Mouse (Mus musculus) hindbrain, embryonic 12.5 days (tissue): ENCODE measurements at regions not wholly inside any gene's neighbourhood (a gene's known extent, or its start where the extent isn't known, plus 50 kb on each side); places are given as distances from the start of the nearest gene placed in this dataset.
"Not testable (repeated sequence)": the region's sequence is repeated elsewhere in the genome, so short reads cannot be mapped to it uniquely, and the experiment has no call there.

Source experiments
- ATAC-seq: fragments of 200-750 bp; cut with Nextera tagmentation; 2 replicates; pipeline ENCODE4 v1.8.0; 2017; ENCODE audit warnings: moderate TSS enrichment; ENCODE audit not compliant: low FRiP score
- H3K27ac ChIP-seq: fragments of 300-500 bp; sonication (generic); 2 replicates; pipeline ENCODE4 v1.5.1; 2016; ENCODE audit warnings: mild to moderate bottlenecking
- H3K27me3 ChIP-seq: fragments of 300-500 bp; sonication (generic); 2 replicates; pipeline ENCODE4 v1.6.1; 2016; ENCODE audit warnings: mild to moderate bottlenecking
- H3K36me3 ChIP-seq: fragments of 300-500 bp; sonication (generic); 2 replicates; pipeline ENCODE4 v1.6.1; 2016; ENCODE audit warnings: mild to moderate bottlenecking
- H3K4me1 ChIP-seq: fragments of 300-500 bp; sonication (generic); 2 replicates; pipeline ENCODE4 v1.6.1; 2016
- H3K4me2 ChIP-seq: fragments of 300-500 bp; sonication (generic); replicated peaks from 2 replicates; pipeline ENCODE4 v1.6.1; 2016; ENCODE audit warnings: mild to moderate bottlenecking
- H3K4me3 ChIP-seq: fragments of 300-500 bp; sonication (generic); 2 replicates; pipeline ENCODE4 v1.5.1; 2016; ENCODE audit warnings: mild to moderate bottlenecking
- H3K9ac ChIP-seq: fragments of 300-500 bp; sonication (generic); 2 replicates; pipeline ENCODE4 v1.6.1; 2016; ENCODE audit warnings: mild to moderate bottlenecking, moderate library complexity
- H3K9me3 ChIP-seq: fragments of 300-500 bp; sonication (generic); replicated peaks from 2 replicates; pipeline ENCODE4 v1.6.1; 2016; ENCODE audit warnings: mild to moderate bottlenecking
- WGBS: fragments of 180-500 bp; shearing (Covaris S2); methylation state at CpG from one replicate; pipeline ENCODE4 v1.1.7; 2016; 5-methylcytosine and 5-hydroxymethylcytosine counted together

DNA sequence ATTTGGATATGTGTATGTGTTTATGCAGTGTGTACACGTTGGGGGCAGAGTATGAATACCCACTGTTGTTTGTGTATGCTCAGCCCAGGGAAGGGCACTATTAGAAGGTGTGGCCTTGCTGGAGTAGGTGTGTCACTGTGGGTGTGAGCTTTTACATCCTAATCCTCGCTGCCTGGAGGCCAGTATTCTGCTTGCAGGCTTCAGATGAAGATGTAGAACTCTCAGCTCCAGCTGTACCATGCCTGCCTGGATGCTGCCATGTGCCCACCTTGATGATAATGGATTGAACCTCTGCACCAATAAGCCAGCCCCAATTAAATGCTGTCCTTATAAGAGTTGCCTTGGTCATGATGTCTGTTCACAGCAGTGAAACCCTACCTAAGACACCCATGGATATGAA is 155.4 kb downstream of the Enc1 start:
- H3K9me3 ChIP-seq, H3K4me3 ChIP-seq, H3K9ac ChIP-seq, H3K27ac ChIP-seq, H3K27me3 ChIP-seq, ATAC-seq, H3K36me3 ChIP-seq, H3K4me2 ChIP-seq, H3K4me1 ChIP-seq: not testable (repeated sequence)
- WGBS: 84% methylated on average over 2 of the region's 2 CpGs

DNA sequence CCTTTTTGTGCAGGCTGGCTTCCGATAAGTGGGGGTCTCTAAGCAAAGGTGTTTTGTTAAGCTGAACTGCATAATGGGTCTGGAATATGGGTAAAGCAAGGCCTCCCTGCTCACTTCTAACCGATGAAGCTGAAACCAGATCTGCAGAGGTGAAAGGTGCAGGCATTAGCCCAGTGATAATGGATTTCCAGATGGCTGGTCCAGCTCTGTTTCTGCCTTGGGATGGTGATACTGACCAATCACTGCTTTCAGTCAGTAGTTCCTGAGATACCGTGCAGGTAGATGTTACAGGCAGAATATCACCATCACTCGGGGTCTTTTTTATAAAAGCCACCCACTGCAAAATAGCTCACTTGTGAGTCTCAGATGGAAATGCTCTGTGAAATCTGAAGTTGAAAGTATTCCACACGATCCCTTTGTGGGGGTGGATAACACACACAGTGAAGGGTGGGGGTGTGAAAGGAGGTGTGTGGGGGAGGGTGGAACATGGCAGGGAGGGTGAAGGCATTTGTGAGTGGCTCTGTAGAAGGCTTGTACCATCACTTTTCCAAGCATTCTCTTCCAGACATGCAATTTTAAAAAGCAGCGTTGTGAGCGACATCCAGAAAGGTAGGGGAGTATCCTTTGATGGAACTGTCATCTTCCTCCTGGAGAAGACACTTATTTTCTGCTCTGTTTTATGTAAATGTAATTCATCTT is 154.0 kb downstream of the Enc1 start:
- no peak overlapping the region for H3K4me3 ChIP-seq
- no peaks in the 10 kb centered on the region for H3K27me3 ChIP-seq
- H3K9me3 ChIP-seq: no peaks in the 10 kb centered on the region
- no peak overlapping the region for H3K27ac ChIP-seq
- H3K4me2 ChIP-seq: no peak overlapping the region
- 74% methylated on average over 7 of the region's 7 CpGs for WGBS
- no peaks in the 10 kb centered on the region for H3K36me3 ChIP-seq
- H3K4me1 ChIP-seq: peaks cover 5% of the 10 kb centered on the region
- H3K9ac ChIP-seq: no peak overlapping the region
- no peak for ATAC-seq

DNA sequence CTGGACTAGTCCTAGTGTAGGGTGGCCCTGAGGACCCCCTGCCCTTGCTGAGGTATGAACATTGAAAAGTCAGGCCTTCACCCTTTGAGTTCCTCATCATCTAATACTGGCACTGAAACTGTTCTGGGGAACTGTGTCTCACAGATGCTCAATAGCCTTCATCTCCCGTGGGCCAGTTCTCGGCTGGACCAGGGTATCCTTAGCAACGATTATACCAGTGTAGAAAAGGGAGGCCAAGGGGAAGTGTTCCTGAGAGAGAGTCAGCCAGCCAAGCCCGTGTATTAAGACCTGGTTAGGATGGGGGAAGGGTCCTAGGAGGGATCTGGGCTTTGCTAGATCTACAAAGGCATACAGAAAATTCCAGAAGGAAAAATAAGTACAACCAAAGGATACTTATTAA is 153.2 kb downstream of the Enc1 start:
- Histone ChIP-seq H3K4me2 (no peak overlapping the region), H3K27ac (no peak overlapping the region), H3K4me1 (peaks cover 5% of the 10 kb centered on the region), H3K4me3 (no peak overlapping the region), H3K27me3 (no peaks in the 10 kb centered on the region), H3K9ac (no peak overlapping the region), H3K36me3 (no peaks in the 10 kb centered on the region), H3K9me3 (no peaks in the 10 kb centered on the region)
- 58% methylated on average over 4 of the region's 4 CpGs for WGBS
- ATAC-seq: no peak

DNA sequence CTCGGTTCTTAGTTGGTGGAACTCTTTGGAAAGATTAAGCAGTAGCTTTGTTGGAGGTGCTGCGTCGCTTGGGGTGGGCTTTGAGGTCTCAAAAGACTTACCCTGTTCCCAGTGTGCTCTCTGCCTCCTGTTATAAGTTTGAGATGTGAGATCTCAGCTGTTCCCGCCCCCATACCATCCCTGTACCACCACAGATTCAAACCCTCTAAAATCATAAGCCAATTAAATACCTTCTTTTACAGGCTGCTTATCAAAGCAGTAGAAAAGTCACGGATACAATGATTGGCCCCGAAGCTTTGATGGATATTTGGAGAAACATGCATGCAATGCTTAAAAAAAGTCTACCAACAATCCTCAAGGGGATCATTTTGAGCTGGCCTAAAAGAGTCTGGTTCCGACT is 152.6 kb downstream of the Enc1 start:
- no peaks in the 10 kb centered on the region for H3K9me3 ChIP-seq
- no peaks in the 10 kb centered on the region for H3K27me3 ChIP-seq
- no peak overlapping the region for H3K9ac ChIP-seq
- H3K4me2 ChIP-seq: no peak overlapping the region
- no peaks in the 10 kb centered on the region for H3K36me3 ChIP-seq
- peaks cover 5% of the 10 kb centered on the region for H3K4me1 ChIP-seq
- WGBS: 93% methylated on average over 7 of the region's 7 CpGs
- no peak overlapping the region for H3K27ac ChIP-seq
- no peak for ATAC-seq
- no peak overlapping the region for H3K4me3 ChIP-seq

DNA sequence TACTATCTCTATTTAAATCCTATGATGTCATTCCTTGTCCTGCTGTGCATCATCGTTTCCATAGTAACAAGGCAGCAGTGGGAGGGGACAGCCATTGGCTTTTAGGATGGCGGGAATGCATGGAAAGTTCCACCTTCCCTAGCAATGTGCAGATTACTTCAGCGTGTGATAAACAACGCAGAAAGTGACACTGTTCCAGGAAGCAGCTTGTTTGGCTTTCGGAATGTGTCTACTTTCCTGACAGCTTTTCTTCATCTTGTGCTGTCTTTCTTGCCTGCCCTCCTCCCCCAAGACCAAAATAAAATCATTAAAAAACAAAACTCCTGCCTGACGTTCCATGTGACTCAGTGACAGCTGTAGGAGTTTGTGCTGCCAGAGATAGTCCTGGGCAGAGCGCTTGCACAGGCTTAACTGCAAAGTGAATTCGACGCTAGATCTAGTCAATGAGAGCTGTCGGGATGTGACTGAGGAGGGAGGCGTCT is 149.6 kb downstream of the Enc1 start:
- H3K4me1 ChIP-seq: peaks cover 5% of the 10 kb centered on the region
- WGBS: 19% methylated on average over 11 of the region's 11 CpGs
- no peak overlapping the region for H3K9ac ChIP-seq
- H3K4me2 ChIP-seq: peak overlapping the region; percentile 34
- peak; percentile 56; the same call in 1 of the 2 replicates for ATAC-seq
- H3K36me3 ChIP-seq: no peaks in the 10 kb centered on the region
- H3K4me3 ChIP-seq: no peak overlapping the region
- no peaks in the 10 kb centered on the region for H3K27me3 ChIP-seq
- H3K9me3 ChIP-seq: no peaks in the 10 kb centered on the region
- H3K27ac ChIP-seq: no peak overlapping the region

DNA sequence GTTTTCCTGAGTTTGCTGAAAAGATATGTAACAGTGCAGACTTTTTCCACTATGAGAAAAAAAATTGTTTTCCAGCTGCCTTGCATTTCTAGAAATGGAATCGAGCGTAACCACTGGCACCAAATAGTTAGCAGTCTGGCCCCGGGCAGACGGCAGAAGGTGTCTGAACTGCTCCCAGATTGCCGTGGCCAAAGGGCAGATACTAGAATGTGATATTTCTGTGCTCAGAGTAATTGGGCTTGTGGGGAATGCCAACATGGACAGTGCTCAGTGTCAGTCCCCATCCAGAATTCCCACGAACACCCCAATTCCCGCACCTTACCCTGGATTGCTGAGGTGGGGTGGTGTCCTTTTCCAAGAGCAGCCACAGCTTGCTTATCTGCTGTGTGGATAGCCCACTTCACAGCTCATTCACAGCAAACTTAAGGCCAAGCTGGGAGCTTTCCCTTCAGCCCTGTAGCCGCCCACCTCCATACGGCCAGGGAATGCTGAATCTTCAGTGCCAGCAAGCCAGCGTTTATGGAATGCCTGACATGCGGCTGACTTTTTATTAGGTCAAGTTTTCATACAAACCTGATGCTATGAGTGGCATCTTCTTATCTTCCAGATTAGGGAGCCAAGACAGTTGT is 148.1 kb downstream of the Enc1 start:
- 75% methylated on average over 11 of the region's 11 CpGs for WGBS
- ATAC-seq: no peak
- H3K27me3 ChIP-seq: no peaks in the 10 kb centered on the region

DNA sequence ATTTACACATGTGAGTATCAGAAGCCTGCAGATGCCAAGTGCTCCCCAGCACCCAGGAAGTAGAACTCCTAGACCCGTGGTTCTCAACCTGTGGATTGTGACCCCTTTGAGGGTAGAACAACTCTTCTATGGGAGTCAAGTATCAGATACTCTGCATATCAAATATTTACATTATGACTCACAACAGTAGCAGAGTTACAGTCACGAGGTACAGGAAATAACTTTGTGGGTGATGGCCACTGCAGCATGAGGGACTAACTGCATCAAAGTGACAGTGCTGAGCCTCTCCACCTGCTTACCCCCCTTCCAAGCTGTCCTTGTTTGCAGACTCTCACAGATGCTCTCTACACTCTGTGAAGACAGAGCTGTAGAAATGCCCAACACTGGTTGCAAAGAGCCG is 145.6 kb downstream of the Enc1 start:
- Histone ChIP-seq H3K4me3 (no peak overlapping the region), H3K9me3 (no peaks in the 10 kb centered on the region), H3K9ac (no peak overlapping the region), H3K4me2 (no peak overlapping the region), H3K4me1 (peaks cover 9% of the 10 kb centered on the region), H3K27ac (no peak overlapping the region), H3K27me3 (no peaks in the 10 kb centered on the region), H3K36me3 (no peaks in the 10 kb centered on the region)
- ATAC-seq: no peak
- 77% methylated on average over 3 of the region's 3 CpGs for WGBS

More for the DNA sequence above, 148.1 kb downstream of the Enc1 start:
- Histone ChIP-seq H3K4me1 (peaks cover 9% of the 10 kb centered on the region), H3K27ac (no peak overlapping the region), H3K36me3 (no peaks in the 10 kb centered on the region), H3K4me3 (no peak overlapping the region), H3K4me2 (no peak overlapping the region), H3K9ac (no peak overlapping the region), H3K9me3 (no peaks in the 10 kb centered on the region)

DNA sequence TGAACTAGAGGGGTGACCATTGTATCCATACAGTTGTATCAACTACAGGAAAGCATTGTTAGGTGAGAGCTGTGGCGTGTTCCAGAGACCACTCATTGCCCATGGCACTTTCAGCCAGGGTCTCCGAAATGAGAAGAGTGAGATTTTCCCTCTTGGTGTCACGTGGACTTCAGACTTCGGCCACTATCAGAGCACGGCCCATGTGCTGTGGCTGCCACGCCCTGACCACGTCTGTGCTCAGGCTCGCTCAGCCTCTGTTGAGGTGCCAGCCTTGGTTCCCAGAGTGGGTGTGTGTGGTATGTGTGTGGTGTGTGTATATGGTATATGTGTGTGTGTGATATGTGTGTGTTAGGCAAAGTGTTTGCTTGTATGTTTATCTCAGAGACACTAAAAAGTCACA is 144.6 kb downstream of the Enc1 start:
- no peak overlapping the region for H3K9ac ChIP-seq
- no peak for ATAC-seq
- H3K4me2 ChIP-seq: no peak overlapping the region
- no peak overlapping the region for H3K27ac ChIP-seq
- H3K4me1 ChIP-seq: peaks cover 6% of the 10 kb centered on the region
- no peaks in the 10 kb centered on the region for H3K9me3 ChIP-seq
- no peaks in the 10 kb centered on the region for H3K36me3 ChIP-seq
- 90% methylated on average over 8 of the region's 8 CpGs for WGBS
- H3K27me3 ChIP-seq: no peaks in the 10 kb centered on the region
- H3K4me3 ChIP-seq: no peak overlapping the region

DNA sequence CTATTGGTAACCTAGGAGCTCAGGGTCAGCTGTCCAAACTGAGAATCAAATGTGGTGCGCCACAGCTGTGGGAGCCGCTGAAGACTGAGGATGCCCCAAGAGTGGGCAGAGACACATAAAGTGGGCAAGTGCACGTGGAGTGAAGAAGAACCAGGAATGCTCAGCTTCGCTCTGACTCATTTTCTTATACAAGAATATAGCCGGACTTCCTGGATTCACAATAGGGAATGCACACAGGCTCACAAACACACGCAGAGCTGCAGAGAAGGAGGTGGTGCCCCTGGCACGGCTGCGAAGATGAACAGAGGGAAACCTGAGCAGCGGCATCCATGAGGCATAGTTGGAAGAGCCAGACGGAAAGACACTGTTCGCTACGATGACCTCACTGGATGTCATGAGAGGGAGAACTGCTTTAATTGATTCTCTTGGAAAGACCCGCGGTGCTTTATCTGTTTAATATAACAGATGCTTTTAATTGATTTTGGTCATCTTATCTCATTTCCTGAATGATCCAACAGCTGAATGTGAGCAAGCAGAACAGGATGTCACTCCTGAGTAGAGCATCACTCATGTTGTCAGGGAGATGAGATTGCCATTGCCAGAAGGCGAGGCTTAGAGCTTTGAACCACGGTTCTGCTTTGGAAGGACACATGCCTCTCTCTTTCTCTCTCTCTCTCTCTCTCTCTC is 143.3 kb downstream of the Enc1 start:
- no peaks in the 10 kb centered on the region for H3K9me3 ChIP-seq
- no peak overlapping the region for H3K9ac ChIP-seq

DNA sequence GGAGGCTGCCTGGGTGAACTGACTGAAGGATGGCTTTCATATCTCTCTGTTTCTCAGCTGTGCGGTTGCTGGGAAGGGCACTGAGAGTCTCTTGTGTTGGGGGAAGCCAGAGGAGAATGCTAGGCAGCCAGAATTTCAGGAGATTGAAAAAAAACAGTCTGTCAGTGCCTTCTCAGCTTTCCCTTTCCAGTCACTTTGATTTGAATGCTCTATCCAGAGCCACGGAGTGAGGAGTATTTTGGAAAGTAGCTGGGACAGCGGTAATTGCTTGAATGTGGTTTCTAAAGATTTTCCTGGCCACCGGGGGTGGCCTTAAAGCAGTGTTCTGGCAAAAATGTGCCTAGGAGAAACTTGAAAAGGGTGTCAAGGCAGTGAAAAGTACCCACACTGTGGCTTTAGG is 142.4 kb downstream of the Enc1 start:
- no peak for ATAC-seq

More for the DNA sequence above, 143.3 kb downstream of the Enc1 start:
- Histone ChIP-seq H3K4me3 (no peak overlapping the region), H3K36me3 (no peaks in the 10 kb centered on the region), H3K27ac (no peak overlapping the region), H3K4me2 (no peak overlapping the region), H3K27me3 (no peaks in the 10 kb centered on the region), H3K4me1 (0 out of 2 replicates have a peak, but pooled peaks cover 3% of the 10 kb centered on the region)
- no peak for ATAC-seq
- WGBS: 80% methylated on average over 16 of the region's 16 CpGs

DNA sequence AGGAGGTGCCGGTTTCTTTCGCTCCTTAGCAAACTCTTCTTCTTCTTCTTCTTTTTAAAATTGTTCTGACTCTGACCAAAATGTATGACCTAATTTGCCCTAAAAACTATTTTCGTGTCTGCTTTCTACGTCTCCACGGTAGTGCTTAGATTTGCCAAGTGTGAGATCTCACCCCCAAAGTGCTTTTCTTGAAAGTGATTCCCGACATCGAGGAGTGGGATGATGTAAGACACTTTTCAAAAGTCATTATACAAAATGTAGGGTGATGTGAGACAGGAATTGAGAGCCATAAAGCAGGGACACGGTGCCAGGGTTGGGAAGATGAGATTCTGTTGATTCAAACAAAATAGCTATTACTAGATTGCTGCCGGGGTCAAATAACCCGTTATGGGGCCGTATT is 139.5 kb downstream of the Enc1 start:
- H3K4me2 ChIP-seq: no peak overlapping the region
- no peak overlapping the region for H3K4me3 ChIP-seq
- H3K27ac ChIP-seq: no peak overlapping the region
- peaks cover 14% of the 10 kb centered on the region for H3K4me1 ChIP-seq
- H3K36me3 ChIP-seq: no peaks in the 10 kb centered on the region
- H3K9ac ChIP-seq: no peak overlapping the region
- no peak for ATAC-seq
- no peaks in the 10 kb centered on the region for H3K9me3 ChIP-seq
- no peaks in the 10 kb centered on the region for H3K27me3 ChIP-seq
- 86% methylated on average over 11 of the region's 11 CpGs for WGBS

More for the DNA sequence above, 142.4 kb downstream of the Enc1 start:
- Histone ChIP-seq H3K27ac (no peak overlapping the region), H3K4me1 (0 out of 2 replicates have a peak, but pooled peaks cover 3% of the 10 kb centered on the region), H3K4me2 (no peak overlapping the region), H3K9ac (no peak overlapping the region), H3K9me3 (no peaks in the 10 kb centered on the region), H3K27me3 (no peaks in the 10 kb centered on the region), H3K36me3 (no peaks in the 10 kb centered on the region), H3K4me3 (no peak overlapping the region)
- WGBS: 71% methylated on average over 4 of the region's 4 CpGs

DNA sequence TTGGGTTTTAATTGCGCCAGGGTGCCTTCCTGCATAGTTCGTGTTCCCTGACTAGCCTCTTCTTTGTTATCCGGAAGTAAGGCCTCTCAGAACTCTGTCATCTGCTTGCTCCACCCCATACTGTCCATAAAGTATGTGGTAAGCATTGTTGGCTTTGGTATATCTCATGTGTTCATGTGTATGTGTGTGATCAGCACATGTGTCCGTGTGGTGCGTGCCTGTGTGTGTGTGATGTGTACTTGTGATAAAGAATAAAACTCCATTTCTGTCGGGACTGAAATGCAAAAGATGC is 135.3 kb downstream of the Enc1 start:
- Histone ChIP-seq H3K4me1 (peaks cover 11% of the 10 kb centered on the region), H3K4me2 (no peak overlapping the region), H3K36me3 (no peaks in the 10 kb centered on the region), H3K9me3 (no peaks in the 10 kb centered on the region), H3K27me3 (no peaks in the 10 kb centered on the region), H3K27ac (0 out of 2 replicates have a peak overlapping the region, but pooled peaks have one; percentile 24), H3K4me3 (no peak overlapping the region), H3K9ac (no peak overlapping the region)
- 65% methylated on average over 6 of the region's 6 CpGs for WGBS
- ATAC-seq: no peak
